Mouse (Mus musculus): ENCODE data around the gene Zfp980. TPM values are rescaled to one million over a fixed set of nuclear protein-coding genes. Genes with fewer than 3 reads are reported as not detected.
"Not testable (repeated sequence)": the region's sequence is repeated elsewhere in the genome, so short reads cannot be mapped to it uniquely, and the experiment has no call there.

Gene Zfp980
- 0.09 TPM in 1 of 2 replicates, not detected in the other for polyA plus RNA-seq (2012; rRNA removed)

DNA sequence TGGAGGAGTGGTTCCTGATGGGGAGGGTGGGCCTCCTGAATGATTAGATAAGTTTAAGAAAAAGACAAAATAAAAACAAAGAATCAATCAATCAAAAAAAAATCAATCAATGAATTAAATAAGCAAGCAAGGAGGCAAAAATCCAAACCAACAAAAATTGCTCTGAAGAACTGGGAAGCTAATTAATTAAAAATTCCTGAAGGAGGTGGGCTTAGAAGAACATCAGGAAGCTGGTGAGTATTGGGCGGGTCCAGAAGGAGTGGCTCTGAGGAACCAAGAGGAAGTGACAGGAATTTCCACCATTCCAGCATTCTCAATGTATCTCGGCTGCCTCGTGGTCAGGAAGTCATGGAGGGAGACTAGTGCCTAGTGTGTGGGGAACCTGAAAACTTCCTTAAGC, at the start of gene Zfp980:
Zfp980 (plus strand) TSS at position 301 of the 400 bp plus-strand sequence.
- DNase-seq (ENCODE audit: low read depth), result not testable (repeated sequence)

GRCm38 (mm10) chr4:145640416-145641185, 29.9 kb upstream of the Zfp980 start:
- DNase-seq (ENCODE audit: low read depth), result not testable (repeated sequence)

DNA sequence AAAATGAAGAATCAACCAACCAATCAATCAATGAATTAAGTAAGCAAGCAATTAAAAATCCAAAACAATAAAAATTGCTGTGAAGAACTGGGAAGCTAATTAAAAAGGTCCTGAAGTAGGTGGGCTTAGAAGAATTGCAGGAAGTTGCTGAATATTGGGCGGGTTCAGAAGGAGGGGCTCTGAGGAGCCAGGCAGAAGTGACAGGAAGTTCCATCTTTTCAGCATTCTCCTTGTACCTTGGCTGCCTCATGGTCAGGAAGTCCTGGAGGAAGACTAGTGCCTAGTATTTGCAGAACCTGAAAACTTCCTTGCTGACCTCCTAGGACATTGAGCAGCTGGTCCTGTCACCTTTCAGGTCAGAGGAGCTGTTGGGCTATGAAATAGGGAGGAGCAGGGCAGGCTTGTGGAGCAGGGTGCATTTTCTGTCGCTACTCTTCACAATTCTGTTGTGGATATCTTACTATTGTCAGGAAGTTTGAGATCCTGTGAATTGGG, 3.8 kb downstream of the Zfp980 start:
- DNase-seq (ENCODE audit: low read depth), result not testable (repeated sequence)

- DNase-seq (ENCODE audit: low read depth), result not testable (repeated sequence)
Observed at GRCm38 (mm10) chr4:145680217-145680616, 9.7 kb downstream of the Zfp980 start.

DNA sequence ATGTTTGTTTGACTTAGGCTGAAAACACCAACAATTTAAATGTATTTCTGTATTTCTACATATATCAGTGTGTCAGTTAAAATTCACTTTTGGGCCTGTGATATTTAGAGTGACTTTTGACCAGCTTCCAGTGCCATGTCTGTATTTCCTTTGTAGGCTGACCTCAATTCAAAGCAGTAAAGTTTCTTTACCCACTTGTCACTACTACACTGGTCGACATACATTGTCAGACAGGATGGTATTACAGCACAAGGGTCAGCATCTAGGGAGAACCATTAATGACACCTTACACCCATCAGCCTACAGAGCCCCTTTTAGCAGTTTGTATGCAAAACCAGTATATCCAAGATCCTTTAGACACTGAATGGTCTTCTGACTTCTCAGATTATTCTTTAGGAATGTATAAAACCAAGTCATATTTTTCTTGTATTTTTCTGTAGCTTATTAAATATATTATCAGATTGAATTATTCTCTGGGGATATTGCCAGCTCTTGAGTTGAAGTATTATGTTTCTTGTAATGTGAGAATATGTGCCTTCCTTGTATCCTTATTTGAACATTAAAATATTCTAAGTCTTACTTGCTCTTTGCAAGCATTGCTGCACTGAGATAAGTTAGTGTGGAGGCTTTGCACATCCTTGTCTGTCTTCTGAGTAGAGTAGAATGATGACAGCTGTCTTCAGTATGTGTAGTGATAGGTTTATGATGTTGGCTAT, 10.3 kb downstream of the Zfp980 start:
- not testable (repeated sequence) for DNase-seq (ENCODE audit: low read depth)

DNA sequence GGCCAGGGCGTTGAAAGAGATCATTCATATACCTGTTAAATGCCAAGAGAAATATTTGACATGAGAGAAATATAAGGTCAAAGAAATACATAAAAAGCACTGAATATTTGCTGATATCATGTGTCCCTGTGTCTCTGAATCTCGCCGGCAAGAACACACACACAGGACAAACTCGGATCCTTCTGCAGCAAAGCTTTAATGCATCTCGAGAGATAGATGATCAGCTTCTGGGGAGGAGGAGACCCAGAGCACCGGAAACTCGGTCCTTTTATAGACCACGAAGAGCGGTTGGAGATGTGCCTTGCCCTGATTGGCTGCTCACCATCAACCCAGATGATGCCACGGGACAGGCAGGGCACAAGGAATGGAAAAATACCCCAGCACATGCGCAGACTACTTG, 11.5 kb downstream of the Zfp980 start:
- not testable (repeated sequence) for DNase-seq (ENCODE audit: low read depth)

- DNase-seq (ENCODE audit: low read depth), result not testable (repeated sequence)
Observed at GRCm38 (mm10) chr4:145683024-145683766, 12.7 kb downstream of the Zfp980 start.

- DNase-seq (ENCODE audit: low read depth), result not testable (repeated sequence)
Observed at GRCm38 (mm10) chr4:145686061-145686460, 15.6 kb downstream of the Zfp980 start.

GRCm38 (mm10) chr4:145744935-145745644, 74.6 kb downstream of the Zfp980 start:
- not testable (repeated sequence) for DNase-seq (ENCODE audit: low read depth)

GRCm38 (mm10) chr4:145745645-145745991, 75.1 kb downstream of the Zfp980 start:
- not testable (repeated sequence) for DNase-seq (ENCODE audit: low read depth)

Other genes starting within 250 kb of the Zfp980 start
- 0.33 TPM in 1 of 2 replicates, not detected in the other for gene Zfp990, start 159.9 kb upstream of the Zfp980 start, polyA plus RNA-seq (2012; rRNA removed)
- 0.14 and 0.15 TPM in 2 replicates for gene Gm13212, start 85.5 kb upstream of the Zfp980 start, polyA plus RNA-seq (2012; rRNA removed)
- gene Zfp986, start 198.1 kb downstream of the Zfp980 start, polyA plus RNA-seq (2012; rRNA removed), result not detected in 2 replicates

Data from gonadal fat pad, adult 2 months (tissue).